Mouse (Mus musculus) mesoderm, embryonic 11.5 days (tissue): ENCODE data around the gene Gm49380.
A peak's percentile ranks its signal among the peaks of the same experiment; 100 is the strongest.

Experiments used
- DNase-seq: peaks from one replicate; pipeline ENCODE4 v3.0.0-alpha.2; 2012; ENCODE audit warnings: low read depth, low spot score

Gm49380 gene

DNA sequence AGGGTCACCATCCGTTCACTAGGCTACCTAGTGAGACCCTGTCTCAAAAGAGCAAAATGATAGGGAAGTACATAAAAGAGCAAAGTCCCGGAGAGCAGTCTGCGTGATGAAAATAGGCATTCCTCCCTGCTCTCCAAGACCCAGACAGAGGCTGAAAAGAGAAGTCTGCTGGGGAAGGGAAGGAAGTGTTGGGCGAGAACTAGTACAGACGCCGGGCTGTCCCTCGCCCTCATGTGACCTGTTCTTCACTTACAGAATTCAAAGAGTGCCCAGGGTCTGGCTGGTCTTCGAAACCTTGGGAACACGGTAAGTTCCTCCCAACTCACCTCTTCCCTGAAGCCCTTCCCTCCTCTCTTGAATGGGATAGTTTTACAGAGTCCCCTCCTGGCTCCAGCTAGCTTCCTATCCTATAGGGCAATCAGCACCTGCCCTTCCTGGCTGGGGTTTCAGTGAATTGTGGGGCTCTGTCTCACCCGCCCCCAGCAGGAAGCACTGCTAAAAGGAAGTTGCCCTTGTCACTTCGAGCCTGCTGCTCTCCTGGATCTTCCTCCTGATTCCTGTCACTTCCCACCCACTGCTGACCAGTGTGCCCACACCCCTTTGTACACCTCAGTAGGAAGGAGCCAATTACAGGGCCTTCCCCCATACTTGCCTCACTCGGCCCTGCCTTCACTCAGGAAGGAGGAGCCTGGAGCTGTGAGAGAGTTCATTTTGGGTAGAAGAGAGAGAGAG lies 24.3 kb downstream of the Gm49380 start:
- DNase-seq = no peak

DNA sequence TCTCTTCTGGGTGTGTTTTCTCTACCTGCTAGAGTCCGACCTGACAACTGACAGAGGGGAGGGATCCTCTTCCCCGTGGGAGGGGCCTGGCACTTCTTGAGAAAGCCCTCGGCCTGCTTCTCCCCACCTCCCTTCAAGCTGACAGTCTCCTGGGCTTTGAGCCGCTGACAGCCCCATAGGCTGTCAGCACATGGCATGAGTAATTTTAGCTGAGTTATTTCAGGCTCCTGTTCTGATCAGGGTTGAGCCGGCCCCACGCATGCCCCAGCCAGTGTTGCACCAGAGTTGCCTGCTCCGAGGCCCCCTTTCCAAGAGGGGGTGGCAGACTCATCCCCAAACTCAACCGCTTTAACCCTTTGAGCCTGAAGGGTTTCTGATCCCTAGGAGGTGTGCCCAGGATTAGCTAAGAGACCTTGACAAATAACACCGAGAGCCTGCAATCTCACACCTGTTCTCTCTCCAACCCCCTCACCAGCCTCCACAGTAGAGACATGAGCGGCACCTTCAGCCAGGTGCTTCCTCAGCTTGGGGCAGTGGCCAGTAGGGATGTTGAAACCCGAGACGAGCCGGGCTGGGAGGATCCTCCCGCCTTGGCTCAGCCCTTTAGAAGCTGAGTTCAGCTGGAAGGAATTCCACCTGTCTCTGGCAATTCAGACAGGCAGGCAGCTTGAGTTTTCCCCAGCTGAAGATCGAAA lies 25.4 kb downstream of the Gm49380 start:
- no peak for DNase-seq

DNA sequence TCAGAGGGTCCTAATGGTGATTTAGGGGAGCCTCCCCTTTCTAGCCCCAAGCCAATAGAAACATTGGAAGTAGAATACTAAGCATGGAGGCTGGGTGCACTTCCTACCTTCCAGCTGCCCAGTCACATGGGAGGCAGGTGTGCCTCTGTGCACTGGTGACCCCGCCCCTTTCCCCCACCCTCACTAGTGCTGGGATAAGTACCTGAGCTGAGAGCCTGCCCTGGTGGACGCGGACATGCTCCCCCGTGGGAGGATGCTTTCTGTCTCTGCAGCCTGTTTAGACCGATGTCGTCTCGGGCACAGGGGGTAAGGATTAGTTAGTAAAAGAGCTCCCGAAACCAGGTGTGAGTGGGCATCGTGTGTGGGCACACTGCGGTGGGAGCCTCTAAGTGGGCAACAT lies 26.3 kb downstream of the Gm49380 start:
- DNase-seq = no peak

- DNase-seq = no peak
Observed at GRCm38 (mm10) chr9:44085741-44086665, 27.3 kb downstream of the Gm49380 start.

GRCm38 (mm10) chr9:44085276-44085675 lies 28.0 kb downstream of the Gm49380 start:
- DNase-seq = no peak

DNA sequence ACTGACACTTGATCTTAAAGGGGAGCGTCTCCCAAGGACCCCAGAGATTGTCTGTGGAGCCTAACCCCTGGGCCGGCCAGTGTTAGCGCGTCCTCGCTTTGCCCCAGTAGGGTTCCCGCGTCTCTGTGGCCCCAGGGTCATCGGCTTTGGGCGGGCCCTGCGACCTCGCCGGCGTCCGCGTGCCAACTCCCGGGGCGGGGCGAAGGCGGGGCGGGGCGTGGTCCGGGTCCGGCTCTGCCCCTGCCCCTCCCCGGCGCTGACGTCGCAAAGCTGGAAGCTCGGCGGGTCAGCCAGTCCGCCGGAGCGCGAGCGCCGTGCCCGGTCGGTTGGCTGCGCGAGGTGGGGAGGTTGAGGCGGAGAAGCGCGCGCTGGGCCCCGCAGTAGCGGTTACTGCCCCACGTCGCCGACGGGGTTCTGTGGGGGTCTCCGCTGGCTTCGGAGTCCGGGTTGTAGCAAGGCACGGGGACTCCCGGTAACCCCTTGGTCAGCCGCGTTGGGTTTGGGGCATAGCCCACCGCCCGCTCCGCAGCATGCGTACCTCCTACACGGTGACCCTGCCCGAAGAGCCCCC lies 28.6 kb downstream of the Gm49380 start:
- DNase-seq = peak; percentile 81

DNA sequence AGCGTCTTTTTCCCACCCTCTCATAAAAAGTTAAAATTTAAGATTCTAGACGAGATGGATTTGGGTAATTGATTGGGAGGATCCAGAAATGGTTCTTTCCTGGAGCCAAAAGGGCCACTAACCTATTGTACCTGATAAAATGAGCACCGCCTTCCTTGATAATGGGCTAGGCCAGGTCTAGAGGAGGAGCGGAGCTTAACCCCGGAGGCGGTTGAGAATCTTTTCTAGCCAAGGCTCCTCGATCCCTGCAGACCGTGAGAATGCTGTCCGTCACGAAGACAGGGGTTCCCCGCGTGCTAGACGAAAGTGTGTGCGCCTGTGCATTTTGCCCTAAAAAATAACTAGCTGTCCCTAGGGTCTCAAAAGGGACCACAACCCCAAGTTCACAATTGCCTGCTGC lies 29.1 kb downstream of the Gm49380 start:
- DNase-seq = no peak

DNA sequence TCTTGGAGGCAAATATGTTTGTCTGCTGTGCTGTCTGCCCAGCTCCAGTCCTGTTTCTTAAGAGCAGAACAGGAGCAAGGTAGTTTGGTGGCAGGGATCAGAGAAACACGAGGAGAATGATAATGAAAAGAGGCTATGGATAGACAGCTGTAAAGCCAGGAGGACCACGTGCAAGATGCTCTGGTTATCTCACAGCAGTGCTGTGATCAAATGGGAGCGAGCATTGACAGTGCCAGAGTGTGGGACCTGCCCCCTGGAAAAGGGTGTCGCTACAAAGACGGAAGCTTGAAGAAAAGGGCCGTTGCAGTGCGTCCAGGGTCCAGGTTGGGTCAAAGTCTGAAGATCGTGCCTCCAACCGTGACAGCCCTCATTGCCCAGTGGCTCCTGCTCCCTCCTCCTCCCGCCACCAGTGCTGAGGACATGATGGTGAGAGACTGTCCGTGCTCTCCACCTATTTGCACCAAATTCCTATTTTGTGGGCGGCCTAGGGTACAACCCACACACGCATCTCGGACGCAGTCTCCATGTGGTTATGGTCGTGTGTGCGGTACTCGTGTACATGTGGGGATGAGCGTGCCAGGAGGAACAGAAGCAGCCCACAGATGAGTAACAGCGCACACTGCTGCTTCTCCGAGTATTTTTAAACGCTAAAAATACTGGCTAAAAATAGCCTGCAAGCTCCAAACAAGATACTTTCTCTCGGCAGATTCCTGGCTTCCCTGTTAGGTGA lies 29.7 kb downstream of the Gm49380 start:
- DNase-seq = no peak

- no peak for DNase-seq
Observed at GRCm38 (mm10) chr9:44082266-44082665, 31.0 kb downstream of the Gm49380 start.

DNA sequence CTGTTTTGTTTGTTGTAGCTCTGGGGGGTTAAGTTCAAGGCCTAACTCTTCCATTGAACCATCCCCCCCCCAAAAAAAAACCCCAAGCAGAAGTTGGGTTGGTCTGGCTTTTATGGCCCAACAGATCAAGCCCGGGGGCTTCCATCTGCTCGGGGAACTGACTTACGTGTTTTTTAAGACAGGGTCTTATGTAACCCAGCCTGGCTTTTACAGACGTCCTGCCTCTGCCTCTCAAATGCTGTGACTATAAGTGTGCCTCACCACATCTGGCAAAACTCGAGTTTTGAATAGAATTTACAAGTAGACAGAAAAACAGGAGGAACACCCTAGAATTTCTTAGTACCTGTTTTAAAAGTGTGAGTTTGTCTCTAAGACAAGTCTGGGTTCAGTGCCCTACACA lies 31.7 kb downstream of the Gm49380 start:
- no peak for DNase-seq

DNA sequence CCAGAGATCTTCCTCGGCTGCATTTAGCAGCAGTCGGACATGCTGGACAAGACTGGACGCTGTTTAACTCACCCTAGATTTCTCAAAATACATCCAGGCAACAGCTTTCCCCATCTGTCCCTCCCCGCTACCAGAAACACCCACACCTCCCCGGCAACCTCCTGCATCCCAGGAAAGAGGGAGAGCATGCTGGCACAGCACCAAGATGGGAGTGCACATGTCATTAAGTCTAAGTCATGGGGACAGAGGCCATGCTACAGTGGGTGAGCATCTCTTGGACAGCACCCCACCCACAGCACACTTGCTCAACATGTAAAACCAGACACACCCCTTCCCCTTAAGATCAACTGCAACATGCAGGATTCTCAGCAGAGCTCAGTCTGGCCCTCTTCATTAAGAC lies 32.3 kb downstream of the Gm49380 start:
- DNase-seq = no peak

DNA sequence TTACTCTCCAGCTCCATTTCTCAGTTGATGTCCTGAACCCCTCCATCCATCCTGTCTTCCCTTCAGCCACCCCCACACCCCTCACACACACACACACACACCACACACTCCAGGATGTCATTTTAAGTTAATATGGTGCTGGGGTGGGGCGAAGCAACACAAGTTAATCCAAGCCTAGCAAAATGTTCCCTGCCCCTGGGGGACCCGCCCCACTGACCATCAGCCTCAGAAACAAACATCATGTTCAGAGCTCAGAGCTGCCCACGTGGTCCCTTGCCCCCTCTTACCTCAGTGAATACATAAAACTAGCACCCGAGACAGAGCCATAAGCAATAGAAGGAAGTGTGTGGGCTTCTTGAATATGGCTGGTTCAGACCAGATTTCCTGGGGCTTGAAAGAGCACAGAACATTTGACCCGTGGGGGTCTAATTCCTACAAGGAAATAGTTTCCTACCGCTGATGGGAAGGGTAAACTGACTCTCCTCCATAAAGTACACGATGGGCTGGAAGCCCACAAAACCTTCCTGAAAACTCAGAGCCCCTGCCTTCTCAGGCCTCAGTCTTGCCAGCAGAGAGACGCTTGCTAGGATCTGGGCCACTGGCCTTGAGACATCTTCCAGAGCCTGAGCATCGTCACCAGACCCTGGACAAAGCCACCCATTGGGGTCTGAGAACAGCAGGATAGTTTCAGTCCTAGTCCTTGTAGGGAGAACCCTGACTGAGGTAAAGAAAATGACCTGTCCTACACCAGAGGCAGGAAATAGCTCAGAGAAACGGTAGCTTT lies 33.1 kb downstream of the Gm49380 start:
- DNase-seq = no peak

DNA sequence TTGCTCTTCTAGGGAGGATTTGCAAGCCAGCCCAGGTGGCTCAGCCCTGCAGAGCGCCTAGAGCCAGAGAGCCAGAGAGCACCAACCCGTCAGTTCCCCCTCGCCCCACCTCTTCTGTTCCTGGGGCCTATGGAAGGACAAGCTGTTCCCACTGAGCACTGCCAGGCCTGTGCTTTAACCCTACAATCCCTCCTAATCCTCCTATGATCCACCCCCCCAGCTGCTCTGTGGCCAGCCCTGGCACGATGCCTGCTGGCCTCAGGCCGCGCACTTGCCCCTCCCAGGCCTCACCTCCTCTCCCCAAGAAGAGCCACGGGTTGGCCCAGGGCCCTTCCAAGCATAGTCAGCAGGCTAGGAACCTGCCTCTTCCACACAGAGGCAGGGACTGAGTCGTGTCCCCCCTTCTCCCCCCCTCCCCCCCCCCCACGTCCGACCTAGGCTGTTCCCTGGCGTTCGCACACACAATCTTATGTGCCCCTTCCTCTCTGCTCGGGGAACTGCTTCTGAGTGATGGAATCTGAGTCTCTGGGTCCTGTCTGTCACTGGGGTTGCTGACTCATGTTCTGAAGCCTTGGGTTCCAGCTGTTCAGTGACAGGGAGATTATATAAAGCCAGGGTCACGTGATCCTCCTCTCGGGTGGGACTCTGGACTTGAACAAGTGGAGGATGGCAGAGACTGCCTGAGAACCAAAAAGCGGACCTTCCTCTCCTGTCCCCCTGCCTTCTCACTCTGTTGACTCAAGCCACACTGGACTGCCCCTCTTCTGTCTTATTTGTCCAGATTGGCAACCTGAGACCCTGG lies 34.1 kb downstream of the Gm49380 start:
- DNase-seq = no peak

GRCm38 (mm10) chr9:44078136-44078797 lies 35.0 kb downstream of the Gm49380 start:
- no peak for DNase-seq

- DNase-seq = no peak
Observed at GRCm38 (mm10) chr9:44077266-44077910, 35.9 kb downstream of the Gm49380 start.

GRCm38 (mm10) chr9:44076764-44077120 lies 36.6 kb downstream of the Gm49380 start:
- DNase-seq = no peak

- no peak for DNase-seq
Observed at GRCm38 (mm10) chr9:44075996-44076763, 37.1 kb downstream of the Gm49380 start.
